ENCODE assay signal across 32 mouse cellular contexts in the genomic region with DNA sequence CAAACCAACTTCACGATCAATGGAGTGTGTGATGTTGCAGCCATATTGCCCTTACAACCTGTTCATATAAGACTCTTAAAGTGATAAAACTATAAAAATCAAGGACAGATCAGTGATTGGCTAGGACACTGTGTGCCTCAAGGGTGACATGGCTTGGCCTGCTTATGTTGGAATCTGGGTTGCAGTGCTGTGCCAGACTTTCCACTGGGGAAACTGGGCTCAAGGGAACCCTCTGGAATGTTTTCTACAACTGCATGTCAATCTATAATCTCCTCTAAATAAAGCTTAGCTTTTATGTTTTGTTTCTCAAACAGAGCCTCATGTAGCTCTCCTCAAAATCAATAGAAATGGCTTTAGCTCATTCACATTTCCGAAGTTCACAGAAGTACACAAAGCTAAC. TPM values are rescaled to one million over a fixed set of nuclear protein-coding genes. Genes with fewer than 3 reads are reported as not detected.
"Had no signal": no experiment of that assay in that cellular context is flagged by ENCODE, and none has a peak within 500 bp of the region (broad histone marks: within the 10 kb centered on the region; RNA-seq: fewer than 3 reads in every experiment).

No protein-coding gene starts in this region.

- H3K9me3 ChIP-seq: hindbrain, embryonic 13.5 days; hindbrain, embryonic 15.5 days; kidney, embryonic 15.5 days; limb, embryonic 13.5 days; limb, embryonic 15.5 days; liver, embryonic 13.5 days had no signal

- H3K4me2 ChIP-seq: hindbrain, embryonic 13.5 days; hindbrain, embryonic 15.5 days; kidney, embryonic 15.5 days; limb, embryonic 13.5 days; limb, embryonic 15.5 days; liver, embryonic 11.5 days; liver, embryonic 13.5 days had no signal

- H3K27ac ChIP-seq: hindbrain, embryonic 13.5 days; hindbrain, embryonic 15.5 days; hindbrain, postnatal 0 days; kidney, postnatal 0 days; limb, embryonic 13.5 days; limb, embryonic 15.5 days; liver, embryonic 13.5 days had no signal

- DNase-seq: gastrocnemius, postnatal 14 days; gastrocnemius, postnatal 36 days; heart, postnatal 10 days; heart, postnatal 36 days; kidney, adult 11 months; kidney, adult 2 months; kidney, adult 9 months; kidney, postnatal 14 days; kidney, postnatal 36 days; layer of hippocampus, adult 9-11 months; layer of hippocampus, postnatal 36 days; left cerebral cortex, postnatal 4 days; liver, embryonic 13.5 days had no signal

- H3K4me1 ChIP-seq: limb, embryonic 13.5 days had no signal

- ATAC-seq: hindbrain, postnatal 0 days; intestine, embryonic 16.5 days had no signal

- H3K9ac ChIP-seq: hindbrain, embryonic 13.5 days; hindbrain, embryonic 15.5 days; kidney, embryonic 15.5 days; limb, embryonic 13.5 days; limb, embryonic 15.5 days; liver, embryonic 13.5 days had no signal

- H3K27me3 ChIP-seq: hindbrain, embryonic 13.5 days; hindbrain, embryonic 15.5 days; kidney, embryonic 15.5 days; limb, embryonic 13.5 days; limb, embryonic 15.5 days; liver, embryonic 13.5 days had no signal

- H3K4me3 ChIP-seq: hindbrain, embryonic 13.5 days; hindbrain, embryonic 15.5 days; kidney, embryonic 15.5 days; limb, embryonic 13.5 days; limb, embryonic 15.5 days; liver, embryonic 13.5 days had no signal

RNA-seq across cellular contexts. Expression of a gene that starts 1.1 kb away (rescaled TPM):
- total RNA-seq: hematopoietic stem cell, adult 5-6 weeks had no signal

RNA-seq across cellular contexts. Expression of a gene that starts 41.9 kb away (rescaled TPM):
- total RNA-seq: gastrocnemius, adult 18-20 months; gastrocnemius, adult 8-10 months; gastrocnemius, postnatal 14 days; gastrocnemius, postnatal 36 days; heart, adult 18-20 months; heart, postnatal 10 days; heart, postnatal 36 days; hematopoietic stem cell, adult 5-6 weeks; hindbrain, postnatal 0 days had no signal
- polyA plus RNA-seq: heart, embryonic 14.5 days; heart, embryonic 16.5 days; hindbrain, embryonic 11.5 days; hindbrain, embryonic 13.5 days; hindbrain, embryonic 15.5 days; intestine, embryonic 14.5 days; intestine, embryonic 16.5 days; kidney, embryonic 15.5 days; kidney, postnatal 0 days; large intestine, adult 2 months; limb, embryonic 11.5 days; limb, embryonic 13.5 days; limb, embryonic 15.5 days; liver, embryonic 11.5 days; liver, embryonic 13.5 days had no signal
